Mouse (Mus musculus): ENCODE results near the gene Parn.

- no peak for TF ChIP-seq CTCF (IDR thresholded peaks at IDR 0.05; ENCODE audit: control insufficient read depth, insufficient read depth, low read length)
- no peak for TF ChIP-seq POLR2A (IDR thresholded peaks at IDR 0.05; ENCODE audit: borderline replicate concordance, control insufficient read depth, low read depth, low read length)
These were observed 36.7 kb upstream of the Parn start for GRCm38 (mm10) chr16:13704676-13705075.
